Mouse (Mus musculus): Measurements from ENCODE around the gene Ttc29. TPM values are rescaled to one million over a fixed set of nuclear protein-coding genes. Genes with fewer than 3 reads are reported as not detected.
A peak's percentile ranks its signal among the peaks of the same experiment; 100 is the strongest.

Gene Ttc29
- polyA plus RNA-seq (2015; fragmentation: Nextera tagmentation; extraction: Ambion mirVana) = 0.50 and 0.55 TPM in 2 replicates

DNA sequence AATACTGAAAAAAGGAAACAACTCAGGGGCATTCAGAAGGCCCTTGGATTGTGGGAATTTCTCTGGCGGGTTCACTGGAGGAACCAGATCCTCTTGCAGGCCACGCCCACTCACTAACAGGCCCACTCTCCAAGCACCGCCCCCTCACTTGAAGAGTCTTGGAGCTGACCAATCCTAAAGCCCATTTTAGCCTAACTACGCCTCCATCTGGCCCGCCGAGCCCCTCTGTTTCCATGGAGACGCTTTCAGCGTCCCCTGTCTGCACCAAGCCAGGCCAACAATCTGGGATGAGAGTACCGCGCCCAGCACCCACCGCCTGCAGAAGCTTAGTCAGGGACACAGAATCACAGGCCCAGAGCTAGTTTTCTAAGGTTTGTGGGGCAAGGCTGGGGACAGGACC, at the start of gene Ttc29:
Ttc29 (plus strand) TSS at position 224 of the 400 bp plus-strand sequence.
- no peaks in the 10 kb centered on the region for H3K36me3 ChIP-seq (ENCODE audit: poor library complexity, severe bottlenecking)
- no peaks in the 10 kb centered on the region for H3K27me3 ChIP-seq
- peaks cover 11% of the 10 kb centered on the region for H3K4me1 ChIP-seq
- peak within 1 kb of the TSS; percentile 40 for H3K4me2 ChIP-seq
- no peak within 1 kb of the TSS for H3K9ac ChIP-seq
- H3K4me3 ChIP-seq = no peak within 1 kb of the TSS
- H3K9me3 ChIP-seq (replicated peaks) = no peaks in the 10 kb centered on the region
- peak; percentile 97 for ATAC-seq
- 0% methylated on average over 11 of the region's 11 CpGs for WGBS
- no peak within 1 kb of the TSS for H3K27ac ChIP-seq

DNA sequence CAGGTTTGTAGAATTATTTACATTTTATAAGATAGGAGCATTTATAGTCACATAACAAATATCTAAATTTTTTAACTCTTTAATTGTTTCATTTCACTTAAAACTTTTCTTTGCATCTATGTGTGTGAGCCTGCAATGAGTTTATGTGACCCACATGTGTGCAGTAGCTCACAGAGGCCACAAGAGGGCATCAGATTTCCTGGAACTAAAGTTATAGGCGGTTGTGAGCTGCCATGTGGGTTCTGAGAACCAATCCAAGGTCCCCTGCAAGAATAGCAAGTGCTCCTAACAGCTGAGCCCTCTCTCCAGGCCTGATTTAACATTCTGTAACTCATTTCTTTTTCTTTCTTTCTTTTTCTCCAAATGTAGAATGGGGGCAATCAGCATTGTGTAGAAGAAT, 41.7 kb upstream of the Ttc29 start:
- Histone ChIP-seq H3K27me3 (no peaks in the 10 kb centered on the region), H3K4me2 (no peak overlapping the region)

DNA sequence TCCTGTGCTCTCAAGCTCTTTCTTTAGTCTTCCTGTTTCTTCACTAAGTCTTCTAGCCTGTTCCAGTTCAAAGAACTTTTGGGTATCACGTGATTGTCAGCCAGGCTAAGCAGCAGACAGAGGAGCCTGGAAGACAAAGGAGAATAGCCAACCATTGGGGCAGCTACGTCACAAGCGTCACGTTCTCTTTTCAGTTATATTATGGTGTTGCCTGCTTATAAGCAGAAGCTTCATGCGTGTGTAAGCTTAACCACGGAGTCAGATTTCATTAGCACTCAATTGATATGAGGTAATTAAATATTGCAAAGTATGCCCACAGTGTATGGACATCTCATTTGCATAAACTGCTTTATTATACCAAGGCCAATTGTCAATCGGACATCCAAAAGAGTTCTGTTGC, 30.4 kb upstream of the Ttc29 start:
- no peaks in the 10 kb centered on the region for H3K4me1 ChIP-seq
- WGBS = 58% methylated on average over 7 of the region's 7 CpGs
- ATAC-seq = no peak

More for the DNA sequence above, 41.7 kb upstream of the Ttc29 start:
- no peaks in the 10 kb centered on the region for H3K36me3 ChIP-seq (ENCODE audit: poor library complexity, severe bottlenecking)
- no peak overlapping the region for H3K9ac ChIP-seq
- 89% methylated on average over 1 of the region's 1 CpGs for WGBS
- no peak for ATAC-seq
- H3K4me3 ChIP-seq = no peak overlapping the region
- no peaks in the 10 kb centered on the region; the same call in 1 of the 2 replicates for H3K9me3 ChIP-seq (replicated peaks)
- no peaks in the 10 kb centered on the region for H3K4me1 ChIP-seq
- no peak overlapping the region for H3K27ac ChIP-seq

DNA sequence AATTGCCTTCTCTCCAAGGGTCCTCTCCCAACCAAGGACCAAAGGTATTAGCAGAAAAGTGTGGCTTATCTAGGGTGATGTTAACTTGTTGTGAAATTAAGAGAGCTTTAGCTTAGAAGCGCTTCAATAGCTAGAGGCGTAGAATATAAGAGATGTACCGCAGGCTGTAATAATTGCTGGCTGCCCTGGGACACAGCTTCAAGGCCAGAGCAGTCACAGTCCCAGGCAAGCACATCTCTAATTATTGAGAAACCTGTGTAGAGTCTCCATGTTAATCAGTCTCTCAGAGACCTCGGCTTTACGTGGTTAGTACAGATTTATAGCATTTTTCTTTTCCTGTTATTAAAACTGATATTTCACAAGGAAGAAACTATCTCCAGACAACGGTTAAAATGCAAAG, 29.7 kb upstream of the Ttc29 start:
- Histone ChIP-seq H3K9ac (no peak overlapping the region), H3K4me1 (no peaks in the 10 kb centered on the region), H3K36me3 (ENCODE audit: poor library complexity, severe bottlenecking) (no peaks in the 10 kb centered on the region), H3K9me3 (replicated peaks) (no peaks in the 10 kb centered on the region), H3K4me3 (no peak overlapping the region), H3K4me2 (no peak overlapping the region), H3K27ac (no peak overlapping the region), H3K27me3 (no peaks in the 10 kb centered on the region)
- no peak for ATAC-seq
- WGBS = 82% methylated on average over 6 of the region's 6 CpGs

More for the DNA sequence above, 30.4 kb upstream of the Ttc29 start:
- Histone ChIP-seq H3K9ac (no peak overlapping the region), H3K9me3 (replicated peaks) (no peaks in the 10 kb centered on the region), H3K27me3 (no peaks in the 10 kb centered on the region), H3K4me2 (no peak overlapping the region), H3K27ac (no peak overlapping the region), H3K4me3 (no peak overlapping the region), H3K36me3 (ENCODE audit: poor library complexity, severe bottlenecking) (no peaks in the 10 kb centered on the region)

DNA sequence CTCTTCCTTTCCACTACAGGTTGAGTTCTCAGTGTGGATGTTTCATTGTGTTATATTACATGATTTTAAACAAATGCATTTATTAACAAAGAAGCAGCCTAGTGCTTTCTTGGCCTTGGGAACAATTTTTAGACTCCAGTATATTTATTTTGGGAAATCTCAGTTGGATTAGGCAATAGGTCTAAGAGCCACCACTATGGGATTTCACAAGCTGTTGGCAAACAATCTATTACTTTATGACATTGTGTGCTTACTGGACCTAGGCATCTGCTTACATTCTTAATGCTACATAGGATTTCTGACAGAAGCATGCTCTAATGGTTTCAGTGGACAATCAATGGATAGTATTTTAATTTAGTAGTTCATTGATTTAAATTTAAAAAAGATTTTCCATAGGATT, 26.0 kb upstream of the Ttc29 start:
- no peak for ATAC-seq
- H3K27me3 ChIP-seq = no peaks in the 10 kb centered on the region

DNA sequence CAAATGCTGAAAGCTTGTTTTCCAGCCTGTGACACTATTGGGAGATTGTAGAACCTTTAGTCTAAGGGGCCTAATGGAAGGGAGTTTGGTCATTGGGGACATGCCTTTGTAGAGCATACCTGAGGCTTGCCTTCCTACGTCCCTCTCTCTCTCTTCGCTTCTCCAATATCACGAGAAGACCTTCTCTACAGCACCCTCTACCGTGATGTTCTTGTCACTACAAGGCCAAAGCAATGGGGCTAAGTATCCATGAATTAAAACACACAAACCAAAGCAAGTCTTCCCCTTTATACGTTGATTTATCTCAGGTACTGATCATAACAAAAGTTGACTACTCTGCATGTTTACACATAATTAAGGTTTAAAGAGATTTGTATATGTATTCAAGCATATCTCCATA, 8.9 kb upstream of the Ttc29 start:
- Histone ChIP-seq H3K27ac (no peak overlapping the region), H3K4me3 (no peak overlapping the region), H3K9ac (no peak overlapping the region), H3K36me3 (ENCODE audit: poor library complexity, severe bottlenecking) (no peaks in the 10 kb centered on the region), H3K9me3 (replicated peaks) (no peaks in the 10 kb centered on the region), H3K4me2 (no peak overlapping the region), H3K4me1 (no peaks in the 10 kb centered on the region), H3K27me3 (no peaks in the 10 kb centered on the region)
- 28% methylated on average over 5 of the region's 5 CpGs for WGBS
- no peak for ATAC-seq

More for the DNA sequence above, 26.0 kb upstream of the Ttc29 start:
- Histone ChIP-seq H3K36me3 (ENCODE audit: poor library complexity, severe bottlenecking) (no peaks in the 10 kb centered on the region), H3K27ac (no peak overlapping the region), H3K9me3 (replicated peaks) (no peaks in the 10 kb centered on the region), H3K4me3 (no peak overlapping the region), H3K4me1 (no peaks in the 10 kb centered on the region), H3K4me2 (no peak overlapping the region), H3K9ac (no peak overlapping the region)

DNA sequence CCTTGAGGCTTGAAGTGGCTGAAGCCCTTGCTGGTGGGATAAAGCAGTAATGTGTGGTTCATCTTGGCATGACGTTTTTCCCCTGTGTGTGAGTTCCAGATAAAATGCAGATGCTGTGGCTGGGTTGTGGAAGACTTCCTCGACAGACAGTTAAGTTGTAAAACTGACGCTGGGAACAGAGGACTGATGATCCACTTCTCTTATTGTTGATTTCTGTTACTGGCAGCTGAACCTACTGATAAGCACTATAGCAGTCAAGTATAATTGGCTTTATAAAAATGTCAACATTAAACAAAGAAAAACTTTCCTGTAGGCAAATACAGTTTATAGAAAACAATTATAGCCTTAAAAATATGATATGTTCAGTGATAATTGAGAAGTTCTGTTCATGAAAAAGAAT, 2.7 kb upstream of the Ttc29 start:
- no peak overlapping the region for H3K9ac ChIP-seq
- H3K36me3 ChIP-seq (ENCODE audit: poor library complexity, severe bottlenecking) = no peaks in the 10 kb centered on the region
- peaks cover 11% of the 10 kb centered on the region for H3K4me1 ChIP-seq
- no peak overlapping the region for H3K4me2 ChIP-seq
- no peak overlapping the region for H3K4me3 ChIP-seq
- no peak overlapping the region for H3K27ac ChIP-seq
- no peaks in the 10 kb centered on the region for H3K9me3 ChIP-seq (replicated peaks)
- no peaks in the 10 kb centered on the region for H3K27me3 ChIP-seq
- 77% methylated on average over 3 of the region's 3 CpGs for WGBS
- no peak for ATAC-seq

DNA sequence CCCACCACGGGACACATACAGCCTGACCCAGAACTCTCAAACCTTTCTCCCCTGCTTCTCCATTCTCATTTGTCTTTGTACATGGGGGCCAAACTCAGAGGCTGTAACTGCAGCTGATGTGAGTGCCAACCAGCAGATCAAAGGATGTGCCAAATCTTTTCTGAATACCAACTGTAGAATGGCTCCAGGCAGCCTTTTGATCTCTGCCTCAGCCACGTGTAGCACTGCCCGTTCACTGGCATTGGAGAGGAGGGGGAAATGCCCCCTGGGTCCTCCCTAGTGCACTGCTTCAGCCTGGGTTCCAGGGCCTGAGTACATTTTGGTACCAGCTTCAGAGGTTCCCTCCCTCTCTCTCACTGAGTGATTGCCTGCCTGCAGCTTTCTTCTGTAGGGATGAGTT, 1.5 kb downstream of the Ttc29 start:
- 14% methylated on average over 3 of the region's 3 CpGs for WGBS
- H3K4me1 ChIP-seq = peaks cover 11% of the 10 kb centered on the region
- no peak overlapping the region for H3K4me2 ChIP-seq
- H3K9ac ChIP-seq = no peak overlapping the region
- no peak overlapping the region for H3K27ac ChIP-seq
- ATAC-seq = peak; percentile 39; the same call in 1 of the 2 replicates
- no peaks in the 10 kb centered on the region for H3K9me3 ChIP-seq (replicated peaks)
- no peak overlapping the region for H3K4me3 ChIP-seq
- H3K27me3 ChIP-seq = no peaks in the 10 kb centered on the region
- H3K36me3 ChIP-seq (ENCODE audit: poor library complexity, severe bottlenecking) = no peaks in the 10 kb centered on the region

DNA sequence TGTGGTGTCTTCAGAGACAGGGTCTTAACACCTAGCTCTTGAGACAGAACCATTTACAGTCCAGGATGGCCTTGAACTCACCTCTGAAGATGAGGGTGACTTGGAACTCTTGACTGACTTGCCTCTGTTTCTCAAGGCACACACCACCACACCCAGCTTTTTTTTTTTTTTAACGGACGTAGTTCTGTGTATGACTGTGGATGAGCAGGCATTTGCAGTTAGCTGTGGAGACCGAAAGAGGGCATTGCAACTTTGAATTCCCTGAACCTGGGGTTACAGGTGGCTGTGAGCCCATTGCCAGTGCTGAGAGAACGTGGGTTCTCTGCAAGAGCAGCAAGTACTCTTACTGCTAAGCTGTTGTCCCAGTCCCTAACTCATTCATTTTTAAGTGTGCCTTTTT, 13.0 kb downstream of the Ttc29 start:
- 66% methylated on average over 4 of the region's 4 CpGs for WGBS

DNA sequence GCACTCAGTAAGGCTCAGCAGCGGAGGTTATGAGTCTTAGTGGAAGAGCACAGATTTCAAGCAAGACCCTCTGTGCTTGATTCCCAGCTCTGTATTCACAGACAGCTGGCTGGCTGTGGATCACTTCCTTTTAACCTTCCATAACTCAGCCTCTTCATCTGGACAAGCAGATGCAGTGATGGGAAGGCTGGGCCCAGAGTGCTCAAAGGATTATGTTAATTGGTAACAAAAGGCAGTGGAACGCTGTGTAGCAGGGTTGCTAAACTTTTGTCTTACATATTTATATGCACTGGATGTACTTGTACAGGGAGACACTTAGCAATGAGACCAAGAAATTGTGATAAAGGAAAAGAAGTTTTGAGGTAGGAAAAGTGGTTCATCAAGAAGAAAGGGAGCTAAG, 17.6 kb downstream of the Ttc29 start:
- Histone ChIP-seq H3K36me3 (ENCODE audit: poor library complexity, severe bottlenecking) (no peaks in the 10 kb centered on the region), H3K4me3 (no peak overlapping the region), H3K9ac (no peak overlapping the region), H3K4me1 (peaks cover 12% of the 10 kb centered on the region; the same call in 1 of the 2 replicates), H3K9me3 (replicated peaks) (no peaks in the 10 kb centered on the region), H3K4me2 (no peak overlapping the region), H3K27me3 (0 out of 2 replicates have a peak, but pooled peaks cover 5% of the 10 kb centered on the region), H3K27ac (no peak overlapping the region)
- no peak for ATAC-seq
- WGBS = 39% methylated on average over 2 of the region's 2 CpGs

More for the DNA sequence above, 13.0 kb downstream of the Ttc29 start:
- Histone ChIP-seq H3K9ac (no peak overlapping the region), H3K27ac (no peak overlapping the region), H3K9me3 (replicated peaks) (no peaks in the 10 kb centered on the region), H3K36me3 (ENCODE audit: poor library complexity, severe bottlenecking) (no peaks in the 10 kb centered on the region), H3K4me1 (peaks cover 9% of the 10 kb centered on the region; the same call in 1 of the 2 replicates), H3K4me3 (no peak overlapping the region), H3K4me2 (no peak overlapping the region), H3K27me3 (0 out of 2 replicates have a peak, but pooled peaks cover 5% of the 10 kb centered on the region)
- no peak for ATAC-seq

DNA sequence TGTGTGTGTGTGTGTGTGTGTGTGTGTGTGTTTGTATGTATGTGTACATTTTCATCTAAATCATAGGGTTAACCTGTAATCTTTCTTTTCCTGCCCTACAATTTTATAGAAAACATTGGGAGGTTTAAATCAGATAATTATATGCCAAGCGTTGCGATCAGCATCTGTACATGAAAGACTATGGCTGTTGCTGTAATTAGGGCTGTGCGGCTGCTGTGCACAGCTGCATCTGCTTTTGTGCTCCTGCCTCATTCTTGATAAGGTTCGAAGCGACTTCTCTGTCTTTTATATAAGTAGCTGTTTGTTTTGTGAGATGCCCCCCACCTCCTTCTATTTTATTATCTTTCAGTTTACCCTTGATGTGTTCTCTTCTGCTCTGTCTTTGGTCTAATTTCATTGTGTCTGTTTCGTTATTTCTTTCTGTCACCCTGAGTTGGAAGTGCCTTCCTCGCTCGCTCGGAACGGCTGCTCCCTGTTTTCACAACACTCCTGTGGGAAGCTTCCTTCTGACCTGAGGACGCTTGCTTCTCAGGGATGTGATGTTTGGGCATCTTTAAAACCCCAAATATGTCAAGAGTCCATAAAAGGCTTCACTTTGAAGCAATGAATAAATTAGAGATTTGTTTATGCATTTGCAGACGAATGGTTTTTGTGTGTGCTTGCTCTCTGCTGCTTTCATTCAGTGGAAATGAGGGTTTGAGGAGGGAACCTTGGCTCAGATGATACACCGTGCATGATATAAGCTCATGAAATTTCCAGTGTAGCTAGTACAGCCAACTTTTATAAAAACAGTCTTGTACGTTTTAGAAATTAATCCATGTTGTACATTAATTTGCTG, 20.0 kb downstream of the Ttc29 start:
- Histone ChIP-seq H3K9ac (peak overlapping the region; percentile 34; the same call in 1 of the 2 replicates), H3K9me3 (replicated peaks) (no peaks in the 10 kb centered on the region), H3K27ac (no peak overlapping the region), H3K4me3 (no peak overlapping the region), H3K4me1 (peaks cover 12% of the 10 kb centered on the region; the same call in 1 of the 2 replicates), H3K36me3 (ENCODE audit: poor library complexity, severe bottlenecking) (no peaks in the 10 kb centered on the region), H3K4me2 (peak overlapping the region; percentile 37), H3K27me3 (0 out of 2 replicates have a peak, but pooled peaks cover 5% of the 10 kb centered on the region)
- WGBS = 26% methylated on average over 14 of the region's 14 CpGs
- ATAC-seq = peak; percentile 71; the same call in 1 of the 2 replicates

DNA sequence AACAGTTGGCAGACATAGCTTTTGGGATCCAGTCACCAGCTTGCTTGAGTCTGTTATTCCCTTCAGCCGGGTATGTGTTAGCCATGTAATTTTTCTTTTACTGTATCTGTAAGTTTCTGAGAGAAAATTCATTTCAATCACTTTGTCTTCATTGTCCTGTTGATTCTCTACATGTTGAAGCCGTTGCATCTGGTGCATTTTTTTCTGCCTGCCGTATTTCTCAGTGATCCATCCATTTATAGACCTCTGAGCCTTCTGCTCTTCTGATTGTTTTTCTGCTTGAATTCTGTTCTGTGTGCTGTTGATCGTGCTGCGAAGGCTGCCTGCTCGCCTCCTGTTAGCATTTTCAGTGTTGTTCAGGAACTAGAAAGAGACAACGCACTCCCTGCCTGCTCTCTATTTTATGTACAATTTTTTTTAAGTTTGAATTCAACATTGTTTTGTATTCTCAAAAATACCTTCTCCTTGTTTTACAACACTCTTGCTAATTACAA, 20.7 kb downstream of the Ttc29 start:
- Histone ChIP-seq H3K27me3 (0 out of 2 replicates have a peak, but pooled peaks cover 5% of the 10 kb centered on the region), H3K9me3 (replicated peaks) (no peaks in the 10 kb centered on the region), H3K36me3 (ENCODE audit: poor library complexity, severe bottlenecking) (no peaks in the 10 kb centered on the region), H3K4me1 (peaks cover 12% of the 10 kb centered on the region; the same call in 1 of the 2 replicates), H3K4me3 (no peak overlapping the region), H3K27ac (no peak overlapping the region), H3K4me2 (peak overlapping the region; percentile 37; the same call in 1 of the 2 replicates), H3K9ac (no peak overlapping the region)
- WGBS = 66% methylated on average over 7 of the region's 7 CpGs
- no peak for ATAC-seq
